Mouse (Mus musculus) ES-E14 (cell line): Measurements from ENCODE around the gene Adssl1. TPM values are rescaled to one million over a fixed set of nuclear protein-coding genes. Genes with fewer than 3 reads are reported as not detected.
A peak's percentile ranks its signal among the peaks of the same experiment; 100 is the strongest.

ENCODE experiments used
- DNase-seq: peaks from one replicate; pipeline ENCODE4 v3.0.0-alpha.2; 2013; ENCODE audit warnings: low read depth, low spot score
- H3K27ac ChIP-seq: 2 replicates; pipeline ENCODE4 v1.5.1; 2012; ENCODE audit warnings: low read depth, mild to moderate bottlenecking, low read length, moderate library complexity, mixed read lengths; ENCODE audit not compliant: poor library complexity, insufficient read depth, severe bottlenecking
- H3K36me3 ChIP-seq: 2 replicates; pipeline ENCODE4 v1.6.1; 2012; ENCODE audit warnings: mild to moderate bottlenecking, low read length, moderate library complexity, mixed read lengths; ENCODE audit not compliant: control insufficient read depth, poor library complexity, insufficient read depth, severe bottlenecking
- H3K4me1 ChIP-seq, 2 experiments: fragments of 150-350 bp in 1 of 2; sonication (generic) in 1 of 2; 2 replicates each; pipeline ENCODE4 v1.6.1; 2012; ENCODE audit warnings: low read length in 2 of 2, mild to moderate bottlenecking in 1 of 2, mixed read lengths in 1 of 2; ENCODE audit not compliant: control insufficient read depth in 2 of 2, insufficient read depth in 2 of 2, poor library complexity in 1 of 2
- H3K4me3 ChIP-seq, 2 experiments: fragments of 150-350 bp in 1 of 2; sonication (generic) in 1 of 2; 2 replicates each; pipeline ENCODE4 v1.5.1; 2012; ENCODE audit warnings: low read length in 2 of 2, low read depth in 1 of 2, mild to moderate bottlenecking in 1 of 2, mixed read lengths in 1 of 2; ENCODE audit not compliant: insufficient read depth in 1 of 2, poor library complexity in 1 of 2, severe bottlenecking in 1 of 2
- H3K9ac ChIP-seq: 2 replicates; pipeline ENCODE4 v1.6.1; 2012; ENCODE audit warnings: low read depth, mild to moderate bottlenecking, low read length, mixed read lengths; ENCODE audit not compliant: poor library complexity, insufficient read depth, severe bottlenecking
- H3K9me3 ChIP-seq: fragments of 150-350 bp; sonication (generic); 2 replicates; pipeline ENCODE4 v1.6.1; 2012; ENCODE audit warnings: low read depth, mild to moderate bottlenecking, low read length; ENCODE audit not compliant: control insufficient read depth, insufficient read depth
- CHD2 ChIP-seq: IDR thresholded peaks from 2 replicates; pipeline ENCODE4 v1.6.1; 2014; ENCODE audit warnings: mild to moderate bottlenecking, low read depth, low read length, inconsistent platforms
- HCFC1 ChIP-seq: IDR thresholded peaks from 2 replicates; pipeline ENCODE4 v1.6.1; 2012; ENCODE audit warnings: low read length, inconsistent platforms, borderline replicate concordance; ENCODE audit not compliant: insufficient read depth
- MAFK ChIP-seq: IDR thresholded peaks from 2 replicates; pipeline ENCODE4 v1.6.1; 2014; ENCODE audit warnings: mild to moderate bottlenecking, low read depth, low read length, inconsistent platforms; ENCODE audit not compliant: insufficient read depth
- ZC3H11A ChIP-seq: IDR thresholded peaks from 2 replicates; pipeline ENCODE4 v1.6.1; 2012; ENCODE audit warnings: low read depth, mild to moderate bottlenecking, inconsistent platforms, low read length, borderline replicate concordance
- ZNF384 ChIP-seq: IDR thresholded peaks from 2 replicates; pipeline ENCODE4 v1.6.1; 2012; ENCODE audit warnings: low read depth, low read length, inconsistent platforms
- in situ Hi-C, 2 experiments: fragments of 600-800 bp; cut with MboI; formaldehyde crosslinking; loops; one replicate each; pipeline ENCODE4 v1.15.1; 2025; ENCODE audit warnings: low sequenced_read_pairs in 2 of 2, inconsistent platforms in 1 of 2; ENCODE audit not compliant: unreplicated experiment in 2 of 2
- total RNA-seq: library from RNA; depleted of rRNA; stranded (reverse); fragments of 300-350 nt; gene quantifications from 2 replicates; pipeline ENCODE4 v1.2.3, GENCODE M21; 2012

Gene Adssl1
- total RNA-seq, 1 experiment, result 2.4 TPM

DNA sequence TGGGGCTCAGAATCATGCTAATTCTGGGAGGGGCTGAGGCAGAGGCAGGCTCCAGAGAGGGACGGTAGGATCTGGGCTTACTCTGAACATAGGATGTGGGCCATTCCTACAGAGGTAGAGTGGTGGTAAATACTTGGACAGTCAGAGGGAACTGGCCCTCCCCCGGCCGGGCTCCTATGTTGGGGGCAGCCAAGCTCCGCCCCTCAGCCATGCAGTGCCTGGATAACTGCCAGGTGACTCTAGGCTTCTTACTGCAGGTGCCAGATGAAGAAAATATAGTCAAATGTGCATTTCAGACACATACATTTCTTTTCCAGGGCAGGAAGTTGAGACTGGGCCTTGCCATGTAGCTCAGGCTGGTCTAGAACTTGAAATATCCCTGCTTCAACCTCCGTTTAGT is 57.2 kb downstream of the Adssl1 start:
- Histone ChIP-seq H3K4me1 (peaks cover 0 to 18% of the 10 kb centered on the region in 2 experiments; a peak in 2 of 4 replicates), H3K9ac (no peak overlapping the region), H3K27ac (no peak overlapping the region), H3K36me3 (no peaks in the 10 kb centered on the region), H3K9me3 (no peaks in the 10 kb centered on the region), H3K4me3 (no peak overlapping the region)
- no peak for TF ChIP-seq HCFC1
- TF ChIP-seq MAFK, result no peak
- TF ChIP-seq ZC3H11A, result no peak
- TF ChIP-seq CHD2, result no peak
- TF ChIP-seq ZNF384, result no peak
- in situ Hi-C loops, result no loop called here
- DNase-seq, result no peak

DNA sequence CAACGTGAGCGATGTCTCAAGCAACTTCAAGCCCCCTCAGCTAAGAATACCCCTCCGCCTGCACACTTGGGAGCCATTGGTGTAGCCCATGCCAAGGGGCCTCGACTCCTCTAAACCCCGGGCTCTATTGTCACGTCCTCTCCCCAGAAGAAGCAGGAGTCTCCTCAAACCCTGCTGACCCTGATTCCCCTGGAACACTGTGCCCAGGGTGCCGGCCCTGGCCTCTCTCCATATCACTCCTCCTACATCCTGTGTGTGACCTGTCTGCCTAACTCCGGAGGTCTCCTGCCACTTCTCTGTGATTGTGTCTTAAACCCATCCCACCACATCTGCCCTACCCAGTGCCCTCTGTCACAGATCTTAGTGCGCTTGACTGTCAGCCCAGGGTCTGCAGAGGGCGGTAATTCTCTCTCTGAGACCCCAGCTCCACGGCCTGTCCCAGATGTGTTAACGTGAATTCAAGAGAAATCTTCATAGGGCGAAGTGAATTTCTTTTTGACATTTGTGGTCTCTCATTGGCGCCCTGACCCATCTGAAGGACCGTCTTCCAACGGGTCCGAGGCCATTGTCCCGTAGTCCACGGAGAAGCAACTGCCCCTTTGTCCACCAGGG is 58.2 kb downstream of the Adssl1 start:
- Histone ChIP-seq H3K4me3 (peak overlapping the region; percentile 70 to 90), H3K36me3 (no peaks in the 10 kb centered on the region), H3K27ac (no peak overlapping the region), H3K9ac (no peak overlapping the region), H3K9me3 (no peaks in the 10 kb centered on the region), H3K4me1 (peaks cover 0 to 13% of the 10 kb centered on the region in 2 experiments; a peak in 2 of 4 replicates)
- TF ChIP-seq HCFC1 (no peak), MAFK (no peak), CHD2 (no peak), ZNF384 (no peak), ZC3H11A (no peak)
- DNase-seq, result no peak
- in situ Hi-C loops, result no loop called here

DNA sequence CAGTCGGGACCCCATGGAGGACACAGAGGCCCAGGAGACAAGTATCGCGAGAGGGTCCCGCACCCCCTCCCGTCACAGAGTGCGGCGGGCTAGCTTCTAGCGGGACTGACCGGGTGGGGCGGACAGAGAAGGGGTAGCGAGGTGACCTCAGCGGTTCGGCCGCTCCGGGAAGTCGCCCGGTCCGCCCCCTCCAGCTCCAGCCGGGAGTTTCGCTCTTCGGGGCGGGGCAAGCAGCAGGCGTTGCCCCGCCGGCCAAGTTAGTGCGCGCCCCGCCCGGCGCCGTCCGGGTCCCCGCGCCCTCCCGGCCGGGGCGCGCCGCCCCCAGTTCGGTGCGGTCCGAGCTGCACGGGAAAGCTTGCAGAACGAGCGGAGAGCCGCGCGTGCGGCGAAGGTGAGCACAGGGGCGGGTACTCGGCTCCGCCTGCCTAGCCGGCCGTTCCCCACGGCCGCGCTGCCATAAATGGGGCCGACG is 58.7 kb downstream of the Adssl1 start, which contains the start of gene Zbtb42:
Gene Zbtb42, plus strand, starts transcription at position 274 of the 472 bp plus-strand sequence.
- Histone ChIP-seq H3K36me3 (no peaks in the 10 kb centered on the region), H3K27ac (no peak within 1 kb of the TSS), H3K9me3 (no peaks in the 10 kb centered on the region), H3K9ac (peak within 1 kb of the TSS; percentile 80), H3K4me1 (peaks cover 0 to 11% of the 10 kb centered on the region in 2 experiments; a peak in 2 of 4 replicates), H3K4me3 (peak within 1 kb of the TSS; percentile 70 to 90)
- in situ Hi-C loops, result no loop called here
- TF ChIP-seq CHD2, result peak; percentile 57; the same call in 1 of the 2 replicates
- no peak for TF ChIP-seq MAFK
- no peak for TF ChIP-seq HCFC1
- no peak for TF ChIP-seq ZC3H11A
- no peak for DNase-seq

DNA sequence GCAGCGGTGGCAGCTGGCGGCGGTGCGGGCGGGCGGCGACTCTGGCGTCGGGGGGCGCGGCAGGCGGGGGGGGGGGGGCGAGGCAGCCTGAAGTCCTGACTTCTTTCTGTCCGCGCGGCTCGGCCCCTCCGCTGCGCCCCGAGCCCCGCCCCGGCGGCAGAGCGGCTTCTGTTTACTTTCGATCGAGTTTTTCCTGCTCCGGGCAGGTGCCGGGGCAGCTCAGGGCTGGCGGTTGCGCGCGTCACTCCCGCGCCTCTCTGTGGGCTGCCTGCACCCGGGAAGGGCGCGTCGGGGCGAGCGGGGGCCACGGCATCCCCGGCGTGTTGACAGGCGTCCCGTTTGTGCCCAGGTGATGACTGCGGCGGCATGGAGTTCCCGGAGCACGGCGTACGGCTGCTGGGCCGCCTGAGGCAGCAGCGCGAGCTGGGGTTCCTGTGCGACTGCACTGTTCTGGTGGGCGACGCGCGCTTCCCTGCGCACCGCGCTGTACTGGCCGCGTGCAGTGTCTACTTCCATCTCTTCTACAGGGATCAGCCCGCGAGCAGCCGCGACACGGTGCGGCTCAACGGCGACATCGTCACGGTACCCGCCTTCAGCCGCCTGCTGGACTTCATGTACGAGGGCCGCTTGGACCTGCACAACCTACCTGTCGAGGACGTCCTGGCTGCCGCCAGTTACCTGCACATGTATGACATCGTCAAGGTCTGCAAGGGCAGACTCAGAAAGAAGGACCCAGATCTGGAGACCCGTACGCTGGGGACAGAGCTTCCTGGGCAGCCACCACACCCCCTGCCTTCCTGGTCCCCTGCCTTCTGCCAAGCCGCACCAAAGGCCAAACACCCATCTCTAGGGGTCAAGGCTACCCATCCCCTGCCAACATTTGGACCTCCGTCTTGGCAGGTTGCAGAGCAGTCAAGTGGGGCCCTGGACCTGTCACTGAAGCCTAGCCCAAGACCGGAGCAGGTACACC is 59.5 kb downstream of the Adssl1 start:
- in situ Hi-C loops, result no loop called here
- H3K4me1 ChIP-seq, result peaks cover 0 to 11% of the 10 kb centered on the region in 2 experiments; a peak in 2 of 4 replicates
- peak overlapping the region; percentile 80 for H3K9ac ChIP-seq
- H3K36me3 ChIP-seq, result no peaks in the 10 kb centered on the region
- H3K4me3 ChIP-seq, result peak overlapping the region; percentile 70 to 90
- no peak for DNase-seq
- no peak overlapping the region for H3K27ac ChIP-seq
- TF ChIP-seq ZC3H11A (no peak), HCFC1 (no peak), CHD2 (no peak), MAFK (no peak), ZNF384 (no peak)
- no peaks in the 10 kb centered on the region for H3K9me3 ChIP-seq
